Mouse (Mus musculus) liver, adult 2 months (tissue): ENCODE data around the gene Baiap2l2.

Source experiments
- CTCF ChIP-seq: fragments of 200-500 bp; IDR thresholded peaks from 2 replicates; pipeline ENCODE4 v1.5.1; 2011; ENCODE audit warnings: low read depth, low read length, control low read depth
- POLR2A ChIP-seq: fragments of 200-500 bp; IDR thresholded peaks from 2 replicates; pipeline ENCODE4 v1.6.1; 2011; ENCODE audit warnings: low read length, control low read depth; ENCODE audit not compliant: insufficient read depth; ENCODE audit errors: extremely low read depth

DNA sequence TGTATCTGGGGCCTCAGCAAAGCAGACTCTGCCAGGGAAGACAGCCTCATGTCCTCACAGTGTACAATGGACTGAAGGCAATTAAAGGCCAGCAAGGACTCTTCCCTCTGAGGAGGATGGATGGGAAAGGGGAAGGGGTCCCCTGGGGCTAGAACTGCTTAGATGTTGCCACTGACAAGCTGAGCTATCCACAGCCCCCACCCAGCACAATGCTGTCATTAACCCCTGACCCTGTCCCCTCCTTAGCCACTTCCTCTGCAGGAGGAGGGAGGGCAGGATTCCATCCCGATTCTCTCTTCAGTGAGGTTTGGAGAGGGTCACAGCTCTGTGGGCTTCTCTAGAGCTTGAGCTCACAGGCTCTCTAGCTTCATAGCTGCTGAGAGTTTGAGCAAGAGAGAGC lies 65.8 kb downstream of the Baiap2l2 start:
- TF ChIP-seq POLR2A: no peak
- no peak for TF ChIP-seq CTCF
